Mouse (Mus musculus): ENCODE data around the gene Ccl1.

- TF ChIP-seq CTCF (IDR thresholded peaks at IDR 0.05; ENCODE audit: insufficient read depth, low read depth, low read length) (no peak), POLR2A (IDR thresholded peaks at IDR 0.05; ENCODE audit: insufficient read depth, low read depth, low read length) (no peak)
Measured at GRCm38 (mm10) chr11:82259131-82259530, 46.4 kb downstream of the Ccl1 start.

Data from olfactory bulb, adult 2 months (tissue).